Mouse (Mus musculus) granulocyte monocyte progenitor cell, adult 5-6 weeks (primary cell): Measurements from ENCODE around the gene Tas1r2. TPM values are rescaled to one million over a fixed set of nuclear protein-coding genes. Genes with fewer than 3 reads are reported as not detected.

Source experiments
- ATAC-seq: replicated peaks from 2 replicates; pipeline ENCODE4 v1.8.0; 2016; ENCODE audit warnings: mild to moderate bottlenecking, moderate TSS enrichment, inconsistent platforms; ENCODE audit not compliant: poor library complexity, severe bottlenecking
- total RNA-seq, 2 experiments: library from RNA; stranded (forward) in 1 of 2; stranded (reverse) in 1 of 2; fragments of 200-712, 200-1000 nt in 1 of 2; fragments of >200 nt in 1 of 2; fragmentation: Nextera tagmentation in 1 of 2; gene quantifications; 2 replicates each; pipeline ENCODE4 v1.2.3; 2014 to 2017

Tas1r2 gene
- total RNA-seq, 2 experiments from 2014 or later = not detected

- no peak for ATAC-seq
Observed at GRCm38 (mm10) chr4:139698602-139699001, 45.3 kb downstream of the Tas1r2 start.

GRCm38 (mm10) chr4:139702914-139703313 lies 49.6 kb downstream of the Tas1r2 start:
- no peak for ATAC-seq

- no peak for ATAC-seq
Observed at GRCm38 (mm10) chr4:139703468-139703867, 50.1 kb downstream of the Tas1r2 start.

- no peak for ATAC-seq
Observed at GRCm38 (mm10) chr4:139705986-139706385, 52.6 kb downstream of the Tas1r2 start.

- no peak for ATAC-seq
Observed at GRCm38 (mm10) chr4:139710467-139711334, 57.4 kb downstream of the Tas1r2 start.

GRCm38 (mm10) chr4:139715241-139715932 lies 62.0 kb downstream of the Tas1r2 start:
- ATAC-seq = no peak

- ATAC-seq = no peak
Observed at GRCm38 (mm10) chr4:139716477-139717169, 63.3 kb downstream of the Tas1r2 start.

GRCm38 (mm10) chr4:139718978-139719377 lies 65.6 kb downstream of the Tas1r2 start:
- no peak for ATAC-seq

Other genes starting within 250 kb of the Tas1r2 start
- gene Iffo2, start 123.0 kb upstream of the Tas1r2 start, total RNA-seq (2014; fragmentation: Nextera tagmentation) = 0.92 and 2.4 TPM in 2 replicates
- 0.26 and 1.2 TPM in 2 replicates for gene Iffo2, start 123.0 kb upstream of the Tas1r2 start, total RNA-seq (2017)
- gene Gm21969, start 50.4 kb upstream of the Tas1r2 start, total RNA-seq (2014; fragmentation: Nextera tagmentation) = not detected in 2 replicates
- gene Gm21969, start 50.4 kb upstream of the Tas1r2 start, total RNA-seq (2017) = not detected in 2 replicates
- gene Aldh4a1, start 30.7 kb upstream of the Tas1r2 start, total RNA-seq (2014; fragmentation: Nextera tagmentation) = 29.7 and 30.9 TPM in 2 replicates
- 18.9 and 20.1 TPM in 2 replicates for gene Aldh4a1, start 30.7 kb upstream of the Tas1r2 start, total RNA-seq (2017)
- not detected in 2 replicates for gene Pax7, start 180.0 kb downstream of the Tas1r2 start, total RNA-seq (2014; fragmentation: Nextera tagmentation)
- not detected in 2 replicates for gene Pax7, start 180.0 kb downstream of the Tas1r2 start, total RNA-seq (2017)